Mouse (Mus musculus) right cerebral cortex, postnatal 14 days (tissue): ENCODE results near the gene Gatad1.
"Not testable (repeated sequence)": the region's sequence is repeated elsewhere in the genome, so short reads cannot be mapped to it uniquely, and the experiment has no call there.

ENCODE experiments used
- DNase-seq: peaks from one replicate; pipeline ENCODE4 v3.0.0; 2022

The Gatad1 gene

GRCm38 (mm10) chr5:3633315-3633714, 23.7 kb downstream of the Gatad1 start:
- no peak for DNase-seq

- no peak for DNase-seq
These were observed 24.7 kb downstream of the Gatad1 start for GRCm38 (mm10) chr5:3632285-3632684.

- DNase-seq = no peak
These were observed 25.3 kb downstream of the Gatad1 start for GRCm38 (mm10) chr5:3631512-3632271.

- no peak for DNase-seq
These were observed 26.9 kb downstream of the Gatad1 start for GRCm38 (mm10) chr5:3630055-3630454.

GRCm38 (mm10) chr5:3620486-3620885, 36.5 kb downstream of the Gatad1 start:
- no peak for DNase-seq

- not testable (repeated sequence) for DNase-seq
These were observed 45.1 kb downstream of the Gatad1 start for GRCm38 (mm10) chr5:3611835-3612234.

- no peak for DNase-seq
These were observed 47.7 kb downstream of the Gatad1 start for GRCm38 (mm10) chr5:3609241-3609640.

GRCm38 (mm10) chr5:3607114-3607513, 49.9 kb downstream of the Gatad1 start:
- no peak for DNase-seq

GRCm38 (mm10) chr5:3600790-3601189, 56.2 kb downstream of the Gatad1 start:
- no peak for DNase-seq

GRCm38 (mm10) chr5:3600298-3600697, 56.7 kb downstream of the Gatad1 start:
- DNase-seq = no peak

- DNase-seq = no peak
These were observed 58.2 kb downstream of the Gatad1 start for GRCm38 (mm10) chr5:3598766-3599165.

GRCm38 (mm10) chr5:3597171-3597570, 59.8 kb downstream of the Gatad1 start:
- no peak for DNase-seq

- DNase-seq = peak; percentile 88
These were observed 60.6 kb downstream of the Gatad1 start, which contains the start of gene Rbm48 for GRCm38 (mm10) chr5:3596399-3596766. Gene Rbm48, minus strand, starts transcription at chr5:3596585.

GRCm38 (mm10) chr5:3595693-3596398, 61.1 kb downstream of the Gatad1 start, which contains the start of gene Pex1:
Gene Pex1, plus strand, starts transcription at chr5:3596066.
- DNase-seq = peak; percentile 93
